Comparison of ENCODE assay signal across 9 mouse cellular contexts in the genomic region with DNA sequence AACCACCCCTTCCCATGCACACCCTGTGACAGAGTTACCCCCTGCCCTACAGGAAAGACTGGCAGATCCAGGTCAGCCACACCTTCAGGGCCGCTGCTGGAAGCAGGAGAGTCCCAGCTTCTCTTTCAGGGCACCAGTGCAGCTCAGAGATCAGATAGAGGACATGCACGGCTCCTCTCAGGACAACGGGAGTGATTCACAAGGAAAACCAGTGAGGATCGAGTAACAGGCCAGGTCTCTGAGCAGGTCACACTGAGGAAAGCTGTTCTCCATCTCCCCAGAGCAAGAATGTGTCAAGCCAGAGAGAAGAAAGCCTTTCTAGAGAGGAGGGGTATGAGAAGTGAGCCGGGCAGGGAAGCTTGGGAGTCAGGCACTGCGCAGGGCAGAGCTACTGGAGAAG. TPM values are rescaled to one million over a fixed set of nuclear protein-coding genes. Genes with fewer than 3 reads are reported as not detected.
DNase-seq lines count a peak whose midpoint lies in the region; ATAC-seq and TF ChIP-seq lines count a peak whose summit lies in the region.
"Had no signal": no experiment of that assay in that cellular context is flagged by ENCODE, and none has a peak within 500 bp of the region (broad histone marks: within the 10 kb centered on the region; RNA-seq: fewer than 3 reads in every experiment).

No protein-coding gene starts in this region.

- H3K9ac ChIP-seq in heart, adult 2 months (ENCODE audit: low read depth, low read length), result peak overlapping the region; percentile 42
- H3K9ac ChIP-seq in liver, embryonic 13.5 days, result peak overlapping the region; percentile 82

- peak overlapping the region; percentile 48 for H3K4me3 ChIP-seq in heart, adult 2 months
- H3K4me3 ChIP-seq in liver, embryonic 13.5 days (replicated peaks), result peak overlapping the region; percentile 63

- H3K9me3 ChIP-seq in liver, embryonic 13.5 days (replicated peaks), result no peaks in the 10 kb centered on the region

- no peak for TF ChIP-seq POLR2A in heart, adult 2 months (IDR thresholded peaks at IDR 0.05; ENCODE audit: insufficient read depth, low read depth, low read length)

- no peak for TF ChIP-seq EP300 in heart, adult 2 months (IDR thresholded peaks at IDR 0.05; ENCODE audit: insufficient read depth, low read depth, low read length)

- H3K36me3 ChIP-seq in heart, adult 2 months (ENCODE audit: control insufficient read depth, insufficient read depth, low read length), result peaks cover 6% of the 10 kb centered on the region
- H3K36me3 ChIP-seq in liver, embryonic 13.5 days, result peaks cover 24% of the 10 kb centered on the region

- intact Hi-C loops in heart, adult 2 months (cut with DNase I), result no loop called here
- intact Hi-C loops in heart, postnatal 10 days (cut with DNase I), result no loop called here

- no peak for ATAC-seq in liver, embryonic 13.5 days (ENCODE audit: low read depth)
- no peak for ATAC-seq in activated CD4-positive, CD25-positive, alpha-beta regulatory T cell, adult 4 months

- no peak for TF ChIP-seq CTCF in heart, adult 2 months (IDR thresholded peaks at IDR 0.05)

- no peaks in the 10 kb centered on the region for H3K27me3 ChIP-seq in heart, adult 2 months (ENCODE audit: control insufficient read depth, insufficient read depth, low read length)
- H3K27me3 ChIP-seq in liver, embryonic 13.5 days, result no peaks in the 10 kb centered on the region

- no peak for DNase-seq in heart, adult 2 months
- no peak for DNase-seq in heart, postnatal 10 days
- DNase-seq in urinary bladder, adult 2 months (ENCODE audit: low spot score), result peak; percentile 54
- no peak for DNase-seq in urinary bladder, postnatal 10 days (ENCODE audit: low spot score)
- DNase-seq in liver, embryonic 13.5 days, result no peak
- DNase-seq in retina, postnatal 1 day, result no peak
- DNase-seq in spleen, postnatal 14 days (ENCODE audit: low spot score in 2 of 2), result no peak

- 14% methylated on average over 6 of the region's 6 CpGs for WGBS in heart, adult 2 months
- WGBS in liver, embryonic 13.5 days (ENCODE audit: insufficient replicate concordance), result 62% methylated on average over 6 of the region's 6 CpGs

- H3K4me2 ChIP-seq in liver, embryonic 13.5 days, result peak overlapping the region; percentile 90

- no peaks in the 10 kb centered on the region for H3K79me2 ChIP-seq in heart, adult 2 months (replicated peaks; ENCODE audit: control insufficient read depth, insufficient read depth, low read length)

- peaks cover 61% of the 10 kb centered on the region for H3K4me1 ChIP-seq in heart, adult 2 months (ENCODE audit: control insufficient read depth, insufficient read depth, low read length)
- H3K4me1 ChIP-seq in liver, embryonic 13.5 days (replicated peaks), result peaks cover 80% of the 10 kb centered on the region

- H3K27ac ChIP-seq in heart, adult 2 months, result peak overlapping the region; percentile 97
- peak overlapping the region; percentile 94 for H3K27ac ChIP-seq in liver, embryonic 13.5 days

RNA-seq across cellular contexts. Expression of a gene that starts 8.9 kb away (rescaled TPM):
- 10 to 100 TPM; 41.3 to 48.1 TPM for total RNA-seq in heart, adult 2 months (2021)
- polyA plus RNA-seq in heart, adult 2 months (2012; rRNA removed), result 97.1 and 148 TPM in 2 replicates
- total RNA-seq in heart, postnatal 10 days (2021), result 10 to 100 TPM; 43.2 to 45.8 TPM
- polyA plus RNA-seq in urinary bladder, adult 2 months (2012; rRNA removed), result 91.2 and 120 TPM in 2 replicates
- 15.9 and 18.0 TPM in 2 replicates for polyA plus RNA-seq in liver, embryonic 13.5 days (2015; fragmentation: Nextera tagmentation; extraction: Ambion mirVana)
- 10 to 100 TPM; 13.1 to 16.1 TPM for polyA plus RNA-seq in activated CD4-positive, CD25-positive, alpha-beta regulatory T cell, adult 4 months (2017; shearing (Covaris generic))

RNA-seq across cellular contexts. Expression of a gene that starts 11.7 kb away (rescaled TPM):
- 100 to 1,000 TPM; 126 to 140 TPM for total RNA-seq in heart, adult 2 months (2021)
- 104 and 113 TPM in 2 replicates for polyA plus RNA-seq in heart, adult 2 months (2012; rRNA removed)
- 100 to 1,000 TPM; 205 to 211 TPM for total RNA-seq in heart, postnatal 10 days (2021)
- polyA plus RNA-seq in urinary bladder, adult 2 months (2012; rRNA removed), result 60.6 and 61.9 TPM in 2 replicates
- polyA plus RNA-seq in liver, embryonic 13.5 days (2015; fragmentation: Nextera tagmentation; extraction: Ambion mirVana), result 36.5 and 39.8 TPM in 2 replicates
- 10 to 100 TPM; 80.2 to 97.8 TPM for polyA plus RNA-seq in activated CD4-positive, CD25-positive, alpha-beta regulatory T cell, adult 4 months (2017; shearing (Covaris generic))

RNA-seq across cellular contexts. Expression of a gene that starts 11.9 kb away (rescaled TPM):
- 100 to 1,000 TPM in 1 of 2 experiments, 10 to 100 TPM in 1; 89.3 to 100 TPM for total RNA-seq in heart, adult 2 months (2021)
- 116 and 135 TPM in 2 replicates for polyA plus RNA-seq in heart, adult 2 months (2012; rRNA removed)
- 100 to 1,000 TPM; 103 to 109 TPM for total RNA-seq in heart, postnatal 10 days (2021)
- polyA plus RNA-seq in urinary bladder, adult 2 months (2012; rRNA removed), result 131 and 137 TPM in 2 replicates
- polyA plus RNA-seq in liver, embryonic 13.5 days (2015; fragmentation: Nextera tagmentation; extraction: Ambion mirVana), result 104 and 107 TPM in 2 replicates
- polyA plus RNA-seq in activated CD4-positive, CD25-positive, alpha-beta regulatory T cell, adult 4 months (2017; shearing (Covaris generic)), result 100 to 1,000 TPM; 139 to 184 TPM

RNA-seq across cellular contexts. Expression of a gene that starts 18.1 kb away (rescaled TPM):
- not detected for total RNA-seq in heart, adult 2 months (2021)
- polyA plus RNA-seq in heart, adult 2 months (2012; rRNA removed), result 0.14 and 0.15 TPM in 2 replicates
- not detected for total RNA-seq in heart, postnatal 10 days (2021)
- 1.6 TPM in 2 replicates for polyA plus RNA-seq in urinary bladder, adult 2 months (2012; rRNA removed)
- 0.64 and 0.75 TPM in 2 replicates for polyA plus RNA-seq in liver, embryonic 13.5 days (2015; fragmentation: Nextera tagmentation; extraction: Ambion mirVana)
- under 1 TPM in 1 of 2 experiments, not detected in 1; 0.32 TPM for polyA plus RNA-seq in activated CD4-positive, CD25-positive, alpha-beta regulatory T cell, adult 4 months (2017; shearing (Covaris generic))
- total RNA-seq: MEL had no signal
